Comparison of ENCODE assay signal across 8 mouse cellular contexts in the genomic region with DNA sequence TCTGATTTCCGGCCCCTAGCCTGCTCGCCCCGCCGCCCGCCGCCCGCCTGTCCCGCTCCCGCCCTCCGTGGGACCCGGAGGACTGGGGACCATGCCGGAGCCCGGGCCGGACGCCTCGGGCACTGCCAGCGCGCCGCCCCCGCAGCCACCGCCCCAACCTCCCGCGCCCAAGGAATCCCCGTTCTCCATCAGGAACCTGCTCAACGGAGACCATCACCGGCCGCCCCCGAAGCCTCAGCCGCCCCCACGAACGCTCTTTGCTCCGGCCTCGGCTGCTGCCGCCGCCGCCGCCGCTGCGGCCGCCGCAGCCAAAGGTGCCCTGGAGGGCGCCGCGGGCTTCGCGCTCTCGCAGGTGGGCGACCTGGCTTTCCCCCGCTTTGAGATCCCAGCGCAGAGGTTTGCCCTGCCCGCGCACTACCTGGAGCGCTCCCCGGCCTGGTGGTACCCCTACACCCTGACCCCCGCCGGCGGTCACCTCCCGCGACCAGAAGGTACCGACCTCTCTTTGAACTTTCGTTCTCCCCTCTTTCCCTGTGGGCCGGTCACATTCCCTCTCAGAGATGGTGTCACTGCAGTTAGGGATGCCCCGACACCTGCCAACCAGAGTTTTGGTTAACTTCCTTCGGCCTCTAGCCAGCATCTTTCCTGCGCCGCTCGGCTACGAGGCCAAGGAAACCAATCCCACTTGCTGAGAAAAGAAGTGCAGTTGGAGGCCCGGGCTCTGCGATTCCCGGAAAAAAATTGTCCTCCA. TPM values are rescaled to one million over a fixed set of nuclear protein-coding genes. Genes with fewer than 3 reads are reported as not detected.
DNase-seq lines count a peak whose midpoint lies in the region; ATAC-seq and TF ChIP-seq lines count a peak whose summit lies in the region.

No protein-coding gene starts in this region.

- H3K27ac ChIP-seq in lung, postnatal 0 days (ENCODE audit: low read length): no peak overlapping the region
- H3K27ac ChIP-seq in forebrain, postnatal 0 days (ENCODE audit: low read depth, low read length): no peak overlapping the region
- no peak overlapping the region for H3K27ac ChIP-seq in liver, embryonic 12.5 days
- no peak overlapping the region for H3K27ac ChIP-seq in stomach, embryonic 16.5 days (ENCODE audit: low read length)

- no peak for ATAC-seq in lung, postnatal 0 days
- no peak for ATAC-seq in forebrain, postnatal 0 days
- ATAC-seq in liver, embryonic 12.5 days: no peak
- peak; percentile 20; the same call in 1 of the 2 replicates for ATAC-seq in stomach, embryonic 16.5 days (ENCODE audit: insufficient read depth, low FRiP score)

- peak overlapping the region; percentile 35 for H3K4me3 ChIP-seq in lung, postnatal 0 days (ENCODE audit: low read depth, low read length)
- peak overlapping the region; percentile 20 for H3K4me3 ChIP-seq in forebrain, postnatal 0 days (ENCODE audit: low read depth, low read length)
- H3K4me3 ChIP-seq in liver, embryonic 12.5 days: peak overlapping the region; percentile 32
- peak overlapping the region; percentile 42 for H3K4me3 ChIP-seq in stomach, embryonic 16.5 days (replicated peaks; ENCODE audit: low read length)

- no peak overlapping the region for H3K9ac ChIP-seq in lung, postnatal 0 days (replicated peaks; ENCODE audit: low read depth)
- H3K9ac ChIP-seq in forebrain, postnatal 0 days: no peak overlapping the region
- no peak overlapping the region for H3K9ac ChIP-seq in liver, embryonic 12.5 days
- H3K9ac ChIP-seq in stomach, embryonic 16.5 days (ENCODE audit: low read length): peak overlapping the region; percentile 16; the same call in 1 of the 2 replicates

- no peaks in the 10 kb centered on the region for H3K9me3 ChIP-seq in lung, postnatal 0 days (ENCODE audit: low read length)
- no peaks in the 10 kb centered on the region for H3K9me3 ChIP-seq in forebrain, postnatal 0 days (ENCODE audit: low read length)
- no peaks in the 10 kb centered on the region for H3K9me3 ChIP-seq in liver, embryonic 12.5 days (replicated peaks)
- H3K9me3 ChIP-seq in stomach, embryonic 16.5 days (replicated peaks; ENCODE audit: control insufficient read depth, low read length): no peaks in the 10 kb centered on the region

- no peak for TF ChIP-seq EP300 in lung, postnatal 0 days (IDR thresholded peaks at IDR 0.05)

- H3K4me2 ChIP-seq in lung, postnatal 0 days (replicated peaks; ENCODE audit: low read depth, low read length): peak overlapping the region; percentile 57
- peak overlapping the region; percentile 41 for H3K4me2 ChIP-seq in forebrain, postnatal 0 days (ENCODE audit: low read depth)
- peak overlapping the region; percentile 61 for H3K4me2 ChIP-seq in liver, embryonic 12.5 days
- peak overlapping the region; percentile 53 for H3K4me2 ChIP-seq in stomach, embryonic 16.5 days (ENCODE audit: low read depth, low read length)

- DNase-seq in lung, postnatal 0 days (ENCODE audit: low spot score): no peak
- DNase-seq in lung, postnatal 36 days: no peak
- peak; percentile 37 for DNase-seq in forebrain, postnatal 0 days
- DNase-seq in gastrocnemius, postnatal 25 days: no peak
- no peak for DNase-seq in cerebellum, adult 8-10 months
- DNase-seq in adrenal gland, adult 2 months: no peak

- peaks cover 77% of the 10 kb centered on the region for H3K27me3 ChIP-seq in lung, postnatal 0 days (replicated peaks; ENCODE audit: insufficient read depth, low read length)
- peaks cover 94% of the 10 kb centered on the region for H3K27me3 ChIP-seq in forebrain, postnatal 0 days (ENCODE audit: insufficient read depth, low read length)
- peaks cover 100% of the 10 kb centered on the region for H3K27me3 ChIP-seq in liver, embryonic 12.5 days (replicated peaks)
- peaks cover 89% of the 10 kb centered on the region for H3K27me3 ChIP-seq in stomach, embryonic 16.5 days (ENCODE audit: control insufficient read depth, insufficient read depth, low read length)

- no peak for TF ChIP-seq CTCF in lung, postnatal 0 days (IDR thresholded peaks at IDR 0.05)
- TF ChIP-seq CTCF in forebrain, postnatal 0 days (IDR thresholded peaks at IDR 0.05; ENCODE audit: low read depth): no peak

- WGBS in lung, postnatal 0 days: 2% methylated on average over 50 of the region's 71 CpGs
- WGBS in forebrain, postnatal 0 days: 1% methylated on average over 51 of the region's 71 CpGs
- WGBS in liver, embryonic 12.5 days (ENCODE audit: insufficient replicate concordance): 1% methylated on average over 59 of the region's 71 CpGs
- WGBS in stomach, embryonic 16.5 days: under 1% methylated on average over 71 of the region's 71 CpGs

- no peaks in the 10 kb centered on the region for H3K36me3 ChIP-seq in lung, postnatal 0 days (ENCODE audit: insufficient read depth, low read length)
- H3K36me3 ChIP-seq in forebrain, postnatal 0 days (ENCODE audit: insufficient read depth): no peaks in the 10 kb centered on the region
- H3K36me3 ChIP-seq in liver, embryonic 12.5 days: no peaks in the 10 kb centered on the region
- H3K36me3 ChIP-seq in stomach, embryonic 16.5 days (ENCODE audit: control insufficient read depth, insufficient read depth, low read length): no peaks in the 10 kb centered on the region

- H3K4me1 ChIP-seq in lung, postnatal 0 days (ENCODE audit: insufficient read depth, low read depth, low read length): peaks cover 16% of the 10 kb centered on the region; the same call in 1 of the 2 replicates
- H3K4me1 ChIP-seq in forebrain, postnatal 0 days (ENCODE audit: insufficient read depth): no peaks in the 10 kb centered on the region
- peaks cover 17% of the 10 kb centered on the region for H3K4me1 ChIP-seq in liver, embryonic 12.5 days
- H3K4me1 ChIP-seq in stomach, embryonic 16.5 days (ENCODE audit: control insufficient read depth, insufficient read depth, low read length): peaks cover 23% of the 10 kb centered on the region

RNA-seq across cellular contexts. Expression of a gene that starts 0.4 kb away (rescaled TPM):
- not detected in 2 replicates for polyA plus RNA-seq in lung, postnatal 0 days (2015; fragmentation: Nextera tagmentation; extraction: Ambion mirVana)
- total RNA-seq in forebrain, postnatal 0 days (2014; rRNA removed): 0.38 and 1.6 TPM in 2 replicates
- polyA plus RNA-seq in forebrain, postnatal 0 days (2015; fragmentation: Nextera tagmentation; extraction: Ambion mirVana): 0.62 TPM in 1 of 2 replicates, not detected in the other
- polyA plus RNA-seq in liver, embryonic 12.5 days (2016; fragmentation: Nextera tagmentation; extraction: Ambion mirVana): not detected in 2 replicates
- polyA plus RNA-seq in stomach, embryonic 16.5 days (2015; fragmentation: Nextera tagmentation; extraction: Ambion mirVana): 0.15 and 0.32 TPM in 2 replicates
- not detected for total RNA-seq in gastrocnemius, postnatal 25 days (2021)
- not detected for total RNA-seq in adrenal gland, adult 2 months (2021)
- polyA plus RNA-seq in adrenal gland, adult 2 months (2012; rRNA removed): not detected in 2 replicates

RNA-seq across cellular contexts. Expression of a gene that starts 5.5 kb away (rescaled TPM):
- not detected in 2 replicates for polyA plus RNA-seq in lung, postnatal 0 days (2015; fragmentation: Nextera tagmentation; extraction: Ambion mirVana)
- 1.1 and 1.3 TPM in 2 replicates for total RNA-seq in forebrain, postnatal 0 days (2014; rRNA removed)
- 0.11 and 0.45 TPM in 2 replicates for polyA plus RNA-seq in forebrain, postnatal 0 days (2015; fragmentation: Nextera tagmentation; extraction: Ambion mirVana)
- polyA plus RNA-seq in liver, embryonic 12.5 days (2016; fragmentation: Nextera tagmentation; extraction: Ambion mirVana): not detected in 2 replicates
- 0.66 and 0.76 TPM in 2 replicates for polyA plus RNA-seq in stomach, embryonic 16.5 days (2015; fragmentation: Nextera tagmentation; extraction: Ambion mirVana)
- not detected for total RNA-seq in gastrocnemius, postnatal 25 days (2021)
- total RNA-seq in adrenal gland, adult 2 months (2021): not detected
- polyA plus RNA-seq in adrenal gland, adult 2 months (2012; rRNA removed): not detected in 2 replicates

RNA-seq across cellular contexts. Expression of a gene that starts 17.0 kb away (rescaled TPM):
- polyA plus RNA-seq in lung, postnatal 0 days (2015; fragmentation: Nextera tagmentation; extraction: Ambion mirVana): 92.6 and 101 TPM in 2 replicates
- 92.5 and 95.3 TPM in 2 replicates for total RNA-seq in forebrain, postnatal 0 days (2014; rRNA removed)
- polyA plus RNA-seq in forebrain, postnatal 0 days (2015; fragmentation: Nextera tagmentation; extraction: Ambion mirVana): 118 and 124 TPM in 2 replicates
- 151 and 152 TPM in 2 replicates for polyA plus RNA-seq in liver, embryonic 12.5 days (2016; fragmentation: Nextera tagmentation; extraction: Ambion mirVana)
- 178 and 184 TPM in 2 replicates for polyA plus RNA-seq in stomach, embryonic 16.5 days (2015; fragmentation: Nextera tagmentation; extraction: Ambion mirVana)
- 10 to 100 TPM; 28.9 to 32.8 TPM for total RNA-seq in gastrocnemius, postnatal 25 days (2021)
- total RNA-seq in adrenal gland, adult 2 months (2021): 10 to 100 TPM; 67.0 to 82.2 TPM
- polyA plus RNA-seq in adrenal gland, adult 2 months (2012; rRNA removed): 31.8 and 39.6 TPM in 2 replicates
